Mouse (Mus musculus): ENCODE results near the gene Gm13199. TPM values are rescaled to one million over a fixed set of nuclear protein-coding genes. Genes with fewer than 3 reads are reported as not detected.

The Gm13199 gene
- total RNA-seq, 1 experiment from 2014 or later: 1.6 TPM

DNA sequence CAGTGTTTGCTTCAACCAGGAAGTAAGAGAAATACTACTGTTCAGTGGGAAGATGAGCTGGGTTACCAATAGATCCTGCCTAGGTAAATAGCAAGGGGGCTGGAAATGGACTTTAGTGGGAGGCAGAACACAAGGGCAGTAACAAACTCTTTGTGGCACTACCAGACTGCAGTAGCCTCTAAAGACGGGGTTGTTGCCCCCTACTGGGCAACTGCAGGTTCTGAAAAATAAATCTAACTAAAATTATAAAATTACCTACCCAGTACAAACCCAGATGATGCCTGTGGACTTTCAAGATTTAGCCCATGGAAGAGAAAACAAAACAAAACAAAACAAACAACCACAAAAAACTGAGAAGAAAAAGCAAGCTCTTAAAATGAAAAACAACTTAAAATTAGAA, 38.5 kb downstream of the Gm13199 start:
- ATAC-seq (replicated peaks; ENCODE audit: low read depth, poor library complexity, severe bottlenecking): peak; percentile 68

DNA sequence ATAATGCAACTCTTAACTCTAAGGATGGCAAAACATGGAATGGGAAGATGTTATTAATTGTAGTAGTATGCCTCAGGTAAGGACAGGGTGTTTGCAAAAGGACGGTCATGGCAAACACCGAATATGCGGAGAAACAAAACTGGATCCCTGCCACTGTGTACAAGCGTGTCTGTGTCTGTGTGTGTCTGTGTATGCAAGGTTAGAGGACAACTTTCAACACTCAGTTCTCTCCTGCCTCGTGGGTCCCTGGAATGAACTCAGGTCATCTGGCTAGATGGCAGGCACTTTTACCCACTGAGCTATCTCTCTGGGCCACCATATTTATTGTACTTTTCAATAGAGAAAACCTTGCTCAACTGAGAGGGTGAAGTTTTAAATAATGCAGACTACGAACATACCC, 40.3 kb downstream of the Gm13199 start:
- no peak for ATAC-seq (replicated peaks; ENCODE audit: low read depth, poor library complexity, severe bottlenecking)

DNA sequence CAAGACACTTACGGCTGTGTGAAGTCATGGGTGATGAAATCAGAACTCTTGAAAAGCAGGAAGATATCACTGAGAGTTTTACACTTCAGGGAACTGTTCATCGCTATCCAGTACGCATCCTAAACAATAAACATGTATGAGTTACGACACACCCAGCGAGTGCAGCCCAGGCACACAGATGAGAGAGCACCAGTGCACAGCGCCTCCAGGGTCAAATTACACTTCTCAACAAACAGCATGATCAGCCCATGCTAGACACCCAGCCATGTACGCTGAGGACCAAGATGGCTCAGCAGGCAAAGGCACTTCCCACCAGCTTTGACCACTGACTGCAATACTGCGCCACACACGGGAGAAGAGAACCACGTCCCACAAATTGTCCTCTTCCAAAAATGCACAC, 41.5 kb downstream of the Gm13199 start:
- ATAC-seq (replicated peaks; ENCODE audit: low read depth, poor library complexity, severe bottlenecking): no peak

Other genes starting within 250 kb of the Gm13199 start
- gene Camk1d, start 148.4 kb downstream of the Gm13199 start, total RNA-seq (2017): 6.0 and 9.1 TPM in 2 replicates
- gene Nudt5, start 17.9 kb downstream of the Gm13199 start, total RNA-seq (2017): 70.8 and 85.5 TPM in 2 replicates
- gene Cdc123, start 17.8 kb downstream of the Gm13199 start, total RNA-seq (2017): 92.7 and 129 TPM in 2 replicates
- 16.1 and 24.0 TPM in 2 replicates for gene Sec61a2, start 32.5 kb upstream of the Gm13199 start, total RNA-seq (2017)
- gene Dhtkd1, start 79.9 kb upstream of the Gm13199 start, total RNA-seq (2017): 1.1 and 1.5 TPM in 2 replicates
- 52.6 and 57.1 TPM in 2 replicates for gene Upf2, start 88.5 kb upstream of the Gm13199 start, total RNA-seq (2017)

Measured in common myeloid progenitor, adult 5-6 weeks (primary cell).